Mouse (Mus musculus) R1 (cell line): ENCODE data around the gene Tet2.

Experiments used
- DNase-seq: peaks from one replicate; pipeline ENCODE4 v3.0.0-alpha.2; 2018; ENCODE audit warnings: low read depth, low spot score

The Tet2 gene

DNA sequence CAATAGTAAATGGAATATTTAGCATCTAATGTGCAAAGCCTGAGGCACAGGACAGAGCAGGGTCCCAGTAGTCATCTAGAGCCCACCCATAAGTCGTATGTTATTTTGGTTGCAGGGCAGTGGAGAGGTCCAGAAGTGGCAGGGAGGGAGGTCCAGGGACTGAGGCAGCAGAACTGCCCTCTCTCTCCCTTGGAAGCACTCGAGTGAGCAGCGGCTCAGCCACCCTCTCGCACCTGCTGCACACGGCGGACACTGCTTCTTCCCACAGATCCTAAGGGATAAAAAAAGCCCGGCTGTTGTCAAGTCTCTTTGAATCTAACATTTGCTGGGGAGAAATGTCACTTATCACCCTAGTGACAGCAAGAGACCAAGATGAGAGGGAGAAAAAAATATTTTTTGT is 22.6 kb downstream of the Tet2 start:
- no peak for DNase-seq

DNA sequence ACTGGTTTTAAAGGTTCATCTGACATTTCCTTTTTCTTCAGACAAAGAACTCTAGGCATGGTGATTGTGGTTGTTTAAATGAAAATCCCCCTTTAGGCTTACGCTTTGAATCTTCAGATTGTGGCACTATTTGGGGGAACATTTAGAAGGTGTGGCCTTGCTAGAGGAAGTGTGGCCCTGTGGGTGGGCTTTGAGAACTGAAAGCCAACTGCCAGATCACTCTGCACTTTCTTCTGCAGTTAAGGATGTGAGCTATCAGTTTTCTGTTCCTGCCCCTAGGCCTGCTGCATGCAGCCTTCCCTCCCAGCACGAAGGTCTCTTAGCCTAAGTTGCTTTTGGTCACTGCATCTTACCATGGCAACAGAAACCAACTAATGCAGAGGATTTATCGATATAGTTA is 26.1 kb downstream of the Tet2 start:
- peak; percentile 96 for DNase-seq

DNA sequence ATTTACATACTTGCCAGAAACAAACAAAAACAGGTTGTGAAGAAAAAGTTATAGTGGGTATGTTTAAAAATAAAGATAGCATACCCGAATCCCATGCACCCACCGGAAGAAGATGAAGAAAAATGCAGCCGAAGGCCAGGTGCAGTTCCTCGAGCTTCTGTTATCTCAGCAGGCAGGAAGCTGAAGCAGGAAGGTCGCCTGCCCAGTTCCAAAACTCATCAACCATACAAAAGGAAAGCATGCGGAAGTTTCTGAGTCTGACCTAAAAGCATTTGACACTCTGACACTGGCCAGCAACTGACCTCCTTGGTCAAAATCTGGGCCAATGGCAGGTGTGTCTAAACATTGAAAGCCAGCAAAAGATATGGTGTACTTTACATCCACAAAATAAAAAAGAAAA is 26.8 kb downstream of the Tet2 start:
- DNase-seq, result peak; percentile 78

DNA sequence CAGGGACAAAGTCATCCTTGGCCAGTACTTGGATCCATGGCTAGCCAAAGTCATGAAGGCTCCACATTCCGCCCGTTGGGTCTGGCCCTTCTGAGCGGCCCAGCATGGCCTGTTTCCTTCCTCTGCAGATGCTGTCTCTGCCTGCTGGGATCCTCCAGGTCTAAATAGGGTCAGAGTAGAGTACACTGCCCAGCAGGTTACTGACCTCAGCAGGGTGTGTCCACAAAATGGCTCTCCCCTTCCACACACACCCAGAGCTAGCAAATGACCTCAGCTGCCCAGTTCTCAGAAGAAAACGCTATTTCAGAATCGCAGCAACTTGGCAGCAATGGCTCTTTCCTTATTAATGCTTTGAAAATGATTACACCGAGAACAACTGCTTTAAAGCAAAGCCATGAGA is 27.5 kb downstream of the Tet2 start:
- peak; percentile 59 for DNase-seq

DNA sequence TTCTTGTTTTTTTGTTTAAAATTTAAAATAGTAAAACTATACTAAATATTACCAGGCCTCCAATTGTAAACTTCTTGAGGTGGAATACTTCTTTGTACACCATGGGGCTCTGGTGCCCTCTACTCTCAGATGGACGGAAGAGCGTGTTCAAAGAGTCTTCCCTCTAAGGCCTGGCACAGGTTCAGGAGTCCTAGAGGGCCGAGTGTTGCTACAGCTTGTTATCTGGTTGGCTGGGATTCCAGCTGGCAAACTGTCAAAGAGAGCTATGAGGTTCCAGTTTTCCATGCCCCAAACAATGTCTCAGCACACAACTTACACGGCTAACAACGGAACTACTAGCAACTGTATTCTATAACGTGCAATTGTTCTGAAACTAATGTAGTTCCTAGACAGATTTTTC is 28.8 kb downstream of the Tet2 start:
- no peak for DNase-seq

DNA sequence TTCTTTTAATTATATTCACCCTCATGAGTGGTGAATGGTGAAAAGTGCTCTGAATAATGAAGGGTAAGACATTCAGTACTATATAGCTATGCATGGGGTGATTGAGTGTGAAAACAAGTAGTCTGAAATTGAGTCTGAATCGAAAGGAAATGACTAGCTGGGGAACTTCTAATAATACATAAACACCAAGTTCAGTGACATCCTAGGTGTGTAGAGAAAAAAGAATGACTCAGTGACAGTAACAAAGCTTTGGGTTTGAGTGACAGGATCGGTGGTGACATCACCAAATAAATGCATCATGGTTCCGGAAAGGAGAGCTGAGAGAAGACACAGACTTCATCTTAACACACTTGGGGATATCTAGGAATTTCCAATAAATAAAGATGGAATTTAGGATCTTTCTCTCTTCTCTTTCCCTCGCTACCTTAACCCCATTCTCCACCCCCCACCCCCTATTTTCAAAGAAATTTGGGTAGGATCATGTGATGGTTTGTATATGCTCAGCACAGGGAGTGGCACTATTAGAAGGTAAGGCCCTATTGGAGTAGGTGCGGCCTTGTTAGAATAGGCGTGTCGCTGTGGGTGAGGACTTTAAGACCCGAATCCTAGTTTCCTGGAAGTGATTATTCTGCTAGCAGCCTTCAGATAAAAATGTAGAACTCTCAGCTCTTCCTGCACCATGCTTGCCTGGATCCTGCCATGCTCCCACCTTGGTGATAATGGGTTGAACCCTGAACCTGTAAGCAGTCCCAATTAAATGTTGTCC is 29.6 kb downstream of the Tet2 start:
- DNase-seq, result peak; percentile 89

DNA sequence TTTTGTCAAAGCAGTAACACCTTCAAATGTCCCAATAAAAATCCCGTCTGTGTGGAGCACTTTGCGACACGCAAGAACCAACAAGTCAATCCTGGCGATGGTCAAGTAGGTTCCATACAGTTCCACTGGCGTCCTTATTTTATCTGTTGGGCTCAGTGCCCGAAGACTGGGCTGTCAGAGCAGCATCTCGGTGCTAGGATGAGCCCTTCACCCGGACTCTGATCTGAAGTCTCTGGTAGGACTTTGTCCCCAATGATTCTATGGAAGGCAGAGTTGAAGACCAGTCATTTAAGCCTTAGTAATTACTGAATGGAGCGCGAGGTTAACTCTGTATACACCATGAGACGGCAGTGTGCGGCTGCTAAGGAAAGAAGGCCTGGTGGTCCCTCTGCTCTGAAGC is 30.6 kb downstream of the Tet2 start:
- no peak for DNase-seq

DNA sequence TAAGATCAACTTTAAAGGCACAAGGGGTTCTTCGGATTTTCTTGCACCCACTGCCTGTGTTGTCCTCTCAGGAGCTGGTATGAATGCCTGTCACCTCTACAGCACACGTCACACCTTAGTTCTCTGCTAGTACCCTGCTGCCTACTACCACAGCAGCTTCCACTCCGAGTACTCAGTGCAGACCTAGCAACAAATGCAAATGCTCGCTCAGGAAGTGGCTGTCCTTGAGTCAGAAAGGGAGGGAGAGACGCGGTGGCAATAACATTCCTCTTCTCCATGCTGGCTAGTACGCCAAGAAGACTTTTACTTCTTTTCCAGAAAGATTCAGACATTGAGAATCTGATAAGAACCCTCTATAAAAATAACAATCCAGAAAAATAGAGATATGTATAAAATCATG is 31.5 kb downstream of the Tet2 start:
- peak; percentile 79 for DNase-seq

DNA sequence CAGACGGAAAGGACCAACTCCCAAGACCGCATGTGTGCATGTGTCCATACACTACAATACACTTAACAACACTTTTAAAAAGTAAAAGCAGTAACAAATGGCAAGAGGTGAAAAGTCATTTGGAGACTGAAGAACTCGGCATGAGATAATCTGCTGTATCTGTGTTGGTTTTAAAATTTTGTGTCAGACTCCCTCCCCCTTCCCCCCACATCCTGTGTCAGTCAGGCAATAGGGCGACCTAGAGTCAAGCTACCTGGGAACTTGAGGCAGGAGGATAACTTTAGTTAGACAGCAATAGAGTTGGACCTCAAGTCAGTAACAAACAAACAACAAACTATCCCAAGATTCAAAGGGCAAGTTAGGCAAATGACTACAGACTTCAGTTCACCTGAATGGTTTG is 34.6 kb downstream of the Tet2 start:
- DNase-seq, result no peak

DNA sequence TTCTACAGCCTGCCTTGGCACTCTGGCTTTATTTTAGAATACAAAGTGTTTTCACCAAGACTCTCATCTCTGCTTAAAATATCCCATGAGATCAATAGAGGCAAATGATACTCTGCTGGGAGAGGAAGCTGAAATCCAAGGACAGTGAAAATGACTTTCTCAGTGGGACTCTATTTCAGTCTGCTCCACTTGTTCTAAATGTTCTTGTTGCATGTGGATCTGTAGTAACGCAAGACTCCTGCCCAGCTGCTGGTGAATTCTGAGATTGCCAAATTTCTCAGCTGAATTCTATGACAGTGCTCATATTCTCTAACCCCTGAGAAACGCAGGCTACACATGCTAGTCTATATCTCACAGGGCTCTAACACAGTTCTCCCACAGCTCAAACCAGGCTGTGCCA is 35.1 kb downstream of the Tet2 start:
- DNase-seq, result no peak

DNA sequence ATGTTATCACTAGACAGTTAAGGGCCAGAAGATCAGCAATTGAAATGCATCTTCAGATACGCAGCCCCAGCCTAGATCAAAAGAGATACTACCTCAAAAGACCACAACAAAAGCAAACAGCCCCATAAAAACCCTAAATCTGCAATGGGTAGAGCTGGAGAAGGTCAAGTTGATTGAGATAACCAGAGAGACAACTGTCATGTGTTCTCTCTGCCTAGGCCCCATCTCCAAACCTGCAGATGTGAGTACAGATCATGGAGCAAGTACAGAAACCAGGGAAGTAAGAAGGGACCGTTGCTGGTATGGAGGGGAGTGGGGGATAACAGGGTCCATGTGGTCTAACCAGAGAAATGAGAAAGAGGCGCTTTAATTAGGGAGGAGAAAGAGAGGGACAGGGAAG is 36.1 kb downstream of the Tet2 start:
- DNase-seq, result no peak

DNA sequence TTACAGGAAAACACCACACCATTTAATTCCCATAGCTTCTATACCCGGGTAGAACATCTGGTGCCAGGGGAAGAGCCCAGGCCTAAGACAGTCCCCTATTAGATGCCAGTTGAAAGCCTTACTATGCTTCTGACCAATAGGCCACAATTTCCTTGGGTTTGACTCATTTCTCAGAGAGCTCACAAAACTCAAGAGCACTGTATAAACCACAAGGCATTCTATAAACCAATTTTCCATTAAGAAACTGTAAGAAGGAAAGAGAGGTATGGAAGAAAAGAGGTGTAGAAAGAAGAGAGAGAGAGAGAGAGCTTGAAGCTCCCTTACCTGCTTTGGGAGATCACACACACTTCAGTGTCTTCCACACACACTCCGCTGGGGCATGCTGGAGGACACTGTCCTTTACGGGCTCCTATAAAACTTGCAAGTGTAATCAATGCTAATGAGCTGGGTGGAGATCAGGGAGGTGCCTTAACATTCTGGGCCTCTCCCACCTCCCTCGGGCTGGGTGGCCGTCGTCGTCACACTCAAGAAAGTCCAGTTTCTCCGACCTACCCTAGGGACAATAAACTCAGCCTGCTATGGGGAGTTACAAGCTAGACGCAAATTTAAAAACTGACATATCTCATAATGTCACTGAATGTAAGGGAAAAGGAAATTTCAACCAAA is 38.5 kb downstream of the Tet2 start:
- no peak for DNase-seq

DNA sequence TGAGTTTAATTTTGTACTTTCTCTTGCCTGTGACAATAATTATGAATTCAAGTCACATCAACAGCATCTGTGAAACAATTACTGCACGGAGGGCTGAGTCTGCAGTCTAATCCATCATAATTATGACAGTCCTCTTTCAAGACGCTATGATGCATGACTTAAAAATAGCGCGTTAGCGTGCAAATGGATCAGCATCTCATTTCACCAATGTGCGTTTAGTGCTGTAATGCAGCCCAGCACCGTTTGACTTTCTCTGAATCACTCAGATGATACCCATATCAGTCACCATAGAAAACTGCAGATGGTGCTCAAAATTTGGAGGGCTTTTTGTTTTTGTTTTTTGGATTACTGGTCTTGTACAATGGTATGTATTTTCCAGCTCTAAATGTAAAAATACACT is 48.0 kb downstream of the Tet2 start:
- no peak for DNase-seq

DNA sequence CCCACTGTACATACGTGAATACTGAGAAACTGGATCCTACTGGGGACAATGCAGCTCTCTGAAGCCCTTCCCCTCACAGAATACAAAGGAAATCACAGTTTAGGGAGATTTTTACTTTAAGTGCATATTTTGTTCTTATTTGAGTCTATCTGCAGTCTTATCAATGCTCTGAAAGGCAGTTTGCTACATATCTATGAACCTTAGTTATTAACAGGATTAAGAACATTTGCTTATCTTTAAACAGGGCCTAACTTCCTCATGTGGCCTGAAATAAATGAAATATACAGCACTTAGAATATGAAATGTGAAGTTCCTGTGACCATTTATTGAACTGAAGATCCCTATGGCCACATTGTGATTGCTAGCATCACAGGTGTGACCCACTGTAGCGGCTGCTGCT is 53.6 kb downstream of the Tet2 start:
- no peak for DNase-seq

DNA sequence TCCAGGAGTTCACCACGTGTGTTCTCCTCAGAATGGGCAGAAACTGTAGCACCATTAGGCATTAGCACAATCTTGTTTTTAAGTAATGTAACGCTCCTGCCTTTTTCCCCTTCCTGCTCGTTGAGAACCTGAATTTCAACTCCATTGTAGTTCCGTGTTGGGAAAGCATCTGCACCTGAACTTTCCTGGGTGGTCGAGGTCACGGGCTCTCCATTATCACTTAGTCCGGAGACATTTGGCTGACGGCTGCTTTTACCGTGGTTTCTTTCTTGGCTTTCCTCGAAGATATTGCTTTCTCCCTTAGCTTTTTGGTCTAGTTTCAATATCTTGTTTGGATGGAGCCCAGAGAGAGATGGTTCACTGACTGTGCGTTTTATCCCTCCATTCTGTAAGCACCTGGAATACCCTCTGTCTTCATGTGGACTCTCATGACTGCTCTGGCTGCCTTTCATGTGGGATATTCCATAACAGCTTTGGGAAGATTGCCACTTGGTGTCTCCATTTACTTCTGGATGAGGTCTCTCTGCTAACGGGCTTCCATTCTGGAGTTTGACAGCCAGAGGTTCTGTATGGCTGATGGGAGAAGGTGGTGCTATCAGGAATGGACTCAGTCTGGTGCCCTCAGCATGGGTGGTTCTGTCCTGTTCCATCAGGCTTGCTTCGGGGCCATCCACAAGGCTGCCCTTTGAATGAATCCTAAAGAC is 56.8 kb downstream of the Tet2 start:
- no peak for DNase-seq

DNA sequence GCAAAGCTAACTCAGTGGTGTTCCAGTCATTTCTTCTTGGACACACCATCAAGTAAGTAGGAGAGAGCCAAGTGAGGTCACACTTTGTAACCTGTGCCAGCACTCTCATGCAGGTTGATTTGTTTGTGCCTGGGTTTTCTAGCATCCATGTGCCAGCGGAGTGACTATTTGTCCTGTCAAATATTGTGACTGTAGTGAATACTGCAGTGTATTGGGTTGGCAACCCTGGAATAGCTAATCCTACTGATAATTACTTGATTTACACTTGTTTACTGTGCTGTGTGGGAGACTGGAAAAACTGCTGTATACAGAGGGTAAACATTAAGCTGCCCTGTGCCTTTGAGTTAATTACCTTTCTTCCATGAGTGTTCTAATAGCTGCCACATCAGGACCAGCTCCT is 62.1 kb downstream of the Tet2 start:
- DNase-seq, result no peak

DNA sequence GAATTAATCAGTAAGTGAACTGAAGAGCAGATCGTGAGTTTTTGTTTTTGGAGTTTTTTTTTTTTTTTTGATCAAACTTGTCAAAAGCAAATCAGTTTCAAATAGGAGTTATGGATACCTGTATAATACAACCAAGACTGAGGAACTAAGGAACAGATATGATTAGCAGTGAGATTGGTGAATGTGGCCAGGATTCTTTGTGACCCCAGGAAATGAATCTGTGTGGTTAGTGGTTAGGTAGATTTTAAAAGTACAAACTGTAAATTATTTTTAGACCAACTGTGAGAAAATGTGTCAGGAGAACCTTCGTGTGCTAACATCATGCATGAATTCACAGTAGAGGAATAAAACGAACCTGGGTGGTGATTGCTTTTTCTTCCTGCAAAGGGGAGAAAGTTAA is 66.0 kb downstream of the Tet2 start:
- DNase-seq, result no peak

DNA sequence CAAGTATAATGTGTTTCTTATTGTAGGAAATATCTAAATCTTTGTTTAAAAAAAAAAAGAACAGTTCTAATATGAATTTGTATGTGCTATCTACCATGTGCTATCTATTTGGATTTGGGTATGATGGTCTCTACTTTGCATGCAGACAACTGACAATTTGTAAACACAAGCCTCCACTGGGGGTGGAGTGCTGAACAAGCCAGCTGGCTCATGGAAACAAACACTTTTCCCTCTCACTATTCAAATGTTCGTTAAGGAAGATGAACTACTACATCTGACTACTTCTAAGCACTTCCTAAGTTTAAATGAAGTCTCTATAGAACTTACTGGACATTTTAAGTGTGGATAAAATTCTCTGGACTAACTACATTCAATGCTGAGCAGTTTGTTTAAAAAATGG is 71.2 kb downstream of the Tet2 start:
- DNase-seq, result no peak

DNA sequence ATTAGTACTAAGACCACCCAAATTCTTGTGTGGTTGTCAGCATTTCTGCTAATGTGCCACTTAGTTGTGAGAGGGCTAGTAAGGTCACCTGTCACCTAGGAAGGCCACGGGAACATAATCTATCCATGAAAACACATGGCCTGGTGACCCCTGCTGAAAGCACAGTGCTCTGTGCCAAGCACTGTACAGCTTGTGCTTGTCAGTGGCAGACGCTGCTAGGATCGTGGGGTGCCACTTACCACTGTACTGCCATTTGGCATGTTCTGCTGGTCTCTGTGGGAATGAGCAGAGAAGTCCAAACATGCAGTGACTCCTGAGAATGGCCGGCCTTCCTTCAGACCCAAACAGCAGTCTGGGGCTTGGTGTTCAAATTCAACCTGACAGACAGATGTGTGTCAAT is 73.8 kb downstream of the Tet2 start:
- DNase-seq, result no peak

DNA sequence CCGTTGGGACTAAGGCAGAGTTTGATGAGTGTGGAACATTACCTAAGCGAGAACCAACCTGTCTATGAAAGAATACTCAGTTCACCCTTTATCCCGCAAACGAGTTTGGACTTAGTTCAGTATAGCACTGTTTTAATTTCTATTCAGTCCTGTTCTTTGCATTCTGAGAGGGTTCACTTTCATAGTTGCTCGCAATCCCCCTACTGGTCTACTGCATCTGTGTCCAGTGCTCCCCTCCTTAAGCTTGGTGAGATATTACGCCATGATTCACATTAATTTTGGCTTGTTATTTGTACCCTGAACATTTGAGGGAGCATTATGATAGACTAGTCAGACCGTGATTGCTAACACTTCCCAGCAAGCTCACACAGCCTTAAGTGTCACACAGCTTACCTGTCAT is 76.1 kb downstream of the Tet2 start:
- DNase-seq, result no peak

DNA sequence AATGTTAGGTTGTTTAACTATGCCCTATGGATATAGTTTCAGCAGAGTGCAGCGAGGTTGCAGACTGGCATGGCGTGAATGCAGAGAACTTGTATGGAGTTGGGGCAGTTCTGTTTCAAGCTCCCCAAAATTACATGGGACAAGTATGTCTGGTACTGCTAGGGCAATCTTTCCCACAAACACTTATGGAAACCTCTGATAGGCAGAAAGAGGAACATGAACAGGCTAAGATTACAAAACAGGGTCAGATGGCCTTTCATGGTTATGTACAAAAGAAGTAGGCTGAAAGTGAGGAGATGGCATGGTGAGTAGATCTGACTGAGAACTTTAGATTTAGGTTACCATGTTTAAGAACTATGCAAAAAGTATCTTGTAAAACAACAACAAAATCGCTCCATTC is 81.7 kb downstream of the Tet2 start:
- no peak for DNase-seq

DNA sequence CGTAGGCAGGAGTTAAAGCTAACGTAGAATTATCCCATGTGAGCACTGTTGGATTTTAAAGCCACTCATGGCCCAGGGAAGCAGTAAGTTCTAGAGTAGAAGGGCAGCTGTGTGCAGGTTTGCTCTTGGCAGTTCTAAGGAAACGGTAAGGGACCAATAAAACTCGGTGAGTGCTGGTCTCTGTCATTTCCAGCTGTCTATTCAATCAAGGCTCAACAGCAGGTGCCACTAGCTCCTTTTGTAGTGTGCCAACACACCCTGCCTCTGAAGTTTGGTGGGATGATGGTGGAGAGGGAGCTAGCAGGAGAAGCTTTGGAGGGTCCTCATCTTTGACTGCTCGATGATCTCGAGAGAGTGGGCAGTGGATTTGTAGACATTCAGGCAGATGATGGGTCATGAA is 82.5 kb downstream of the Tet2 start:
- DNase-seq, result no peak

DNA sequence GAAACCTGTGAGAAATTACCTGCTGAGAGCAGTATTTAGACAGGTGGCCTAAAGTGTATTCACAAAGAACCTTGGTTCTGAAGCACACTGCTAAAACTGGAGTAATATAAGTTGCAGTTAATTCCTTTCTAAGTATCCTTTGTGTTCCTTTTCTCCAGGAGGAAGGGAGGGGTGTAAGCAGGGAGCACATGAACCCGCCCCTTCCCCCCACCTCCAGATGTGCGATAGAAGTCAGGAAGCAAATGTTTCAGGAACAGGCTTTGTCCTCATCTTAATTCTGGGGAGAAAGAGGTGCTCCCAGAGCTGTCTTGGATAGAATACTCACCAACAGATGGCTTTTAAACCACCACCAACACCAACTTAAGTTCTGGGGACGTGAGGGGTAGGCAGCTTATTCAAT is 82.9 kb downstream of the Tet2 start:
- peak; percentile 64 for DNase-seq
